Mouse (Mus musculus): ENCODE measurements around the gene Klhl1.

DNA sequence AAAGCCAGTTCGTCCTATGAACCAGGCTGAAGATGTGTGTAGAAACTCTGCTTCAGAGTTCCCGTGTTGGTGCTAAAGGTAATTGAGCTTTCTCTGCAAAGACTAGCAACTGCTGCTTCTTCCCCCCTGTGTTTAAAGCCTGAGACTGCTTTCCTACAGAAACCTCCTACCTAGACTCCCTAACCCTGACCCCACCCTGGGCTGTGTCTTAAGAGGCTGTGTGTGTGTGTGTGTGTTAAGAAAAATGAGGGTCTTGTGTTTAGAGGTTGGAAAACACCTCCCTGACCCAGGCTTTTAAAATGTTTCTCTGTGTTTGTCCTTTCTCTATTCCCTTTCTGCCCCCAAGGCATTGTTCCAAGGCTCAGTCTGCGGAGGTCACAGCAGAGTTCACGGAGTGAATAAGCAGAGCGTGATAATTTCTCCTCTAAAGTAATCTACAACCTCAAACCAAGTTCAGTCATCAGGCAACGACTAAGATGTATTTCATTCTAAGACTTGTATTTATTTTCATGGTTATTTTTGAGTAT lies 437.2 kb downstream of the Klhl1 start:
- TF ChIP-seq POLR2A (IDR thresholded peaks at IDR 0.05; ENCODE audit: control insufficient read depth, extremely low read depth, insufficient read depth, low read length, poor library complexity) (no peak), CTCF (IDR thresholded peaks at IDR 0.05; ENCODE audit: borderline replicate concordance, control insufficient read depth, extremely low read depth, insufficient read depth, low read length, poor library complexity) (no peak)
